Mouse (Mus musculus) right cerebral cortex, adult 2 months (tissue): ENCODE measurements around the gene Fhit.

Source experiments
- DNase-seq, 2 experiments: peaks; one replicate each; pipeline ENCODE4 v3.0.0; 2021 to 2022; ENCODE audit warnings: low spot score in 2 of 2

Fhit gene

GRCm38 (mm10) chr14:10514026-10514425, 647.8 kb downstream of the Fhit start:
- DNase-seq, result no peak

- DNase-seq, result no peak
These were observed 652.6 kb downstream of the Fhit start for GRCm38 (mm10) chr14:10509252-10509651.

GRCm38 (mm10) chr14:10507560-10507959, 654.3 kb downstream of the Fhit start:
- no peak for DNase-seq

GRCm38 (mm10) chr14:10485798-10486197, 676.0 kb downstream of the Fhit start:
- no peak for DNase-seq

GRCm38 (mm10) chr14:10482851-10483613, 678.8 kb downstream of the Fhit start:
- peak; percentile 4 to 10 for DNase-seq

- DNase-seq, result no peak
These were observed 680.5 kb downstream of the Fhit start for GRCm38 (mm10) chr14:10481370-10481769.

- no peak for DNase-seq
These were observed 681.2 kb downstream of the Fhit start for GRCm38 (mm10) chr14:10480681-10481080.

GRCm38 (mm10) chr14:10453001-10453861, 708.6 kb downstream of the Fhit start:
- DNase-seq, result peak in 1 of 2 experiments; percentile 5

- peak in 1 of 2 experiments; percentile 5 for DNase-seq
These were observed 709.6 kb downstream of the Fhit start for GRCm38 (mm10) chr14:10452234-10452633.

GRCm38 (mm10) chr14:10445360-10445759, 716.5 kb downstream of the Fhit start:
- no peak for DNase-seq

GRCm38 (mm10) chr14:10439007-10439749, 722.7 kb downstream of the Fhit start:
- no peak for DNase-seq

GRCm38 (mm10) chr14:10436193-10436592, 725.6 kb downstream of the Fhit start:
- DNase-seq, result no peak

- DNase-seq, result no peak
These were observed 729.3 kb downstream of the Fhit start for GRCm38 (mm10) chr14:10432502-10432901.

GRCm38 (mm10) chr14:10430396-10431000, 731.3 kb downstream of the Fhit start:
- no peak for DNase-seq

GRCm38 (mm10) chr14:10423499-10423898, 738.3 kb downstream of the Fhit start:
- no peak for DNase-seq

- DNase-seq, result no peak
These were observed 739.6 kb downstream of the Fhit start for GRCm38 (mm10) chr14:10422261-10422660.

- DNase-seq, result no peak
These were observed 746.8 kb downstream of the Fhit start for GRCm38 (mm10) chr14:10415068-10415467.

- no peak for DNase-seq
These were observed 752.4 kb downstream of the Fhit start for GRCm38 (mm10) chr14:10409306-10409962.

GRCm38 (mm10) chr14:10405346-10405745, 756.5 kb downstream of the Fhit start:
- no peak for DNase-seq

- no peak for DNase-seq
These were observed 793.8 kb downstream of the Fhit start for GRCm38 (mm10) chr14:10367783-10368680.
